Comparison of ENCODE assay signal across 34 mouse cellular contexts in the genomic region with DNA sequence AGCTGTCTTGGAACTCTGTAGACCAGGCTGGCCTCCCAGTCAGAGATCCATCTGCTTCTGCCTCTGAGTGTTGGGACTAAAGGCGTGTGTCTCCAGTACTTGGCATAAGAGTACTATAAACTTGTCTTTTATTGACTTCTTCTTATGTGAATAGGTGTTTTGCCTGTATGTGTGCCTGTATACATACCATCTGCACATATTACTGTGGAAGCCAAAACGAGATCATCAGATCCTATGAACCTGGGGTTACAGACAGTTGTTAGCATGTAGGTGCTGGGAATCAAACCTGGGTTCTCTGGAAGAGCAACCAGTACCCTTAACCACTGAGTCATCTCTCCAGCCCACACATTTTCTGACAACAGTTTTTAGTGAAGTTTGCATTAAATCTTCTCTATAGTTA.
"Had no signal": no experiment of that assay in that cellular context is flagged by ENCODE, and none has a peak within 500 bp of the region (broad histone marks: within the 10 kb centered on the region; RNA-seq: fewer than 3 reads in every experiment).

No protein-coding gene starts in this region.

- DNase-seq: heart, postnatal 10 days; heart, postnatal 14 days; heart, postnatal 36 days; heart, postnatal 4 days; kidney, adult 11 months; kidney, adult 18-20 months; kidney, adult 2 months; kidney, adult 8-10 months; kidney, adult 9 months; kidney, postnatal 10 days; kidney, postnatal 14 days; kidney, postnatal 25 days; kidney, postnatal 36 days; kidney, postnatal 4 days; layer of hippocampus, adult 9-11 months; layer of hippocampus, postnatal 36 days had no signal

- H3K27me3 ChIP-seq: heart, embryonic 12.5 days; heart, embryonic 13.5 days; heart, embryonic 15.5 days; hindbrain, embryonic 12.5 days; hindbrain, embryonic 13.5 days; hindbrain, embryonic 15.5 days; intestine, embryonic 15.5 days; kidney, embryonic 15.5 days had no signal

- H3K9me3 ChIP-seq: heart, embryonic 10.5 days; heart, embryonic 12.5 days; heart, embryonic 13.5 days; heart, embryonic 15.5 days; hindbrain, embryonic 10.5 days; hindbrain, embryonic 12.5 days; hindbrain, embryonic 13.5 days; hindbrain, embryonic 15.5 days; intestine, embryonic 15.5 days; kidney, embryonic 15.5 days had no signal

- H3K27ac ChIP-seq: heart, embryonic 10.5 days; heart, embryonic 13.5 days; heart, embryonic 15.5 days; hindbrain, embryonic 10.5 days; hindbrain, embryonic 12.5 days; hindbrain, embryonic 13.5 days; hindbrain, embryonic 14.5 days; hindbrain, embryonic 15.5 days; hindbrain, postnatal 0 days; intestine, embryonic 15.5 days; kidney, embryonic 15.5 days; kidney, postnatal 0 days; layer of hippocampus, adult 2 months had no signal

- H3K4me1 ChIP-seq: heart, embryonic 10.5 days; heart, embryonic 12.5 days; heart, embryonic 15.5 days; intestine, embryonic 15.5 days; kidney, embryonic 15.5 days had no signal

- H3K4me3 ChIP-seq: heart, embryonic 10.5 days; heart, embryonic 12.5 days; heart, embryonic 13.5 days; heart, embryonic 15.5 days; hindbrain, embryonic 10.5 days; hindbrain, embryonic 12.5 days; hindbrain, embryonic 13.5 days; hindbrain, embryonic 15.5 days; intestine, embryonic 15.5 days; kidney, embryonic 15.5 days; layer of hippocampus, adult 2 months had no signal

- ATAC-seq: hindbrain, embryonic 16.5 days; hindbrain, postnatal 0 days; inflammation-experienced regulatory T-cells, adult 6 months; intestine, embryonic 15.5 days; intestine, embryonic 16.5 days; intestine, postnatal 0 days had no signal

- H3K9ac ChIP-seq: heart, embryonic 12.5 days; heart, embryonic 13.5 days; heart, embryonic 15.5 days; hindbrain, embryonic 12.5 days; hindbrain, embryonic 13.5 days; hindbrain, embryonic 14.5 days; hindbrain, embryonic 15.5 days; intestine, embryonic 15.5 days; kidney, embryonic 15.5 days had no signal

- H3K4me2 ChIP-seq: heart, embryonic 12.5 days; heart, embryonic 13.5 days; heart, embryonic 15.5 days; hindbrain, embryonic 12.5 days; hindbrain, embryonic 13.5 days; hindbrain, embryonic 14.5 days; hindbrain, embryonic 15.5 days; intestine, embryonic 15.5 days; kidney, embryonic 15.5 days had no signal
